ENCODE assay signal across 8 mouse cellular contexts in genomic region chr15:98917538-98918498, GRCm38 (mm10). TPM values are rescaled to one million over a fixed set of nuclear protein-coding genes. Genes with fewer than 3 reads are reported as not detected.
DNase-seq lines count a peak whose midpoint lies in the region; ATAC-seq and TF ChIP-seq lines count a peak whose summit lies in the region.

Lmbr1l (minus strand) TSS chr15:98918231.

- peak; percentile 100 for DNase-seq in 3T3-L1 (ENCODE audit: low read depth, low spot score)
- peak; percentile 81 to 97 for DNase-seq in adrenal gland, postnatal 4 days (ENCODE audit: low spot score in 2 of 2)
- DNase-seq in embryonic facial prominence, embryonic 14.5 days (ENCODE audit: low spot score), result peak; percentile 100
- DNase-seq in heart, adult 2 months, result peak; percentile 98 to 100
- DNase-seq in kidney, adult 8-10 months, result peak; percentile 100
- peak; percentile 94 to 98 for DNase-seq in spleen, postnatal 10 days (ENCODE audit: low spot score in 2 of 2)

- H3K4me1 ChIP-seq in embryonic facial prominence, embryonic 14.5 days (ENCODE audit: control insufficient read depth, insufficient read depth, low read length), result peaks cover 9% of the 10 kb centered on the region; the same call in 1 of the 2 replicates
- H3K4me1 ChIP-seq in heart, adult 2 months (ENCODE audit: control insufficient read depth, insufficient read depth, low read length), result no peaks in the 10 kb centered on the region; the same call in 1 of the 2 replicates
- H3K4me1 ChIP-seq in limb, embryonic 13.5 days, result peaks cover 29% of the 10 kb centered on the region
- peaks cover 21% of the 10 kb centered on the region for H3K4me1 ChIP-seq in midbrain, embryonic 16.5 days (ENCODE audit: control insufficient read depth, insufficient read depth, low read length)

- intact Hi-C loops in heart, adult 2 months (cut with DNase I), result loop anchor here (5.0 kb wide), 2 partner anchors 36 to 86 kb away; partner anchors contain the start of gene Prkag1

- H3K4me2 ChIP-seq in embryonic facial prominence, embryonic 14.5 days (ENCODE audit: low read depth, low read length), result peak within 1 kb of the TSS; percentile 59
- H3K4me2 ChIP-seq in limb, embryonic 13.5 days (replicated peaks), result peak within 1 kb of the TSS; percentile 85
- peak within 1 kb of the TSS; percentile 78 for H3K4me2 ChIP-seq in midbrain, embryonic 16.5 days (ENCODE audit: low read length)

- ATAC-seq in embryonic facial prominence, embryonic 14.5 days (ENCODE audit: low read depth), result peak; percentile 99
- peak; percentile 97 for ATAC-seq in limb, embryonic 13.5 days (ENCODE audit: low FRiP score, low read depth)
- ATAC-seq in midbrain, embryonic 16.5 days, result peak; percentile 99

- peaks cover 20% of the 10 kb centered on the region for H3K36me3 ChIP-seq in embryonic facial prominence, embryonic 14.5 days (ENCODE audit: control insufficient read depth, insufficient read depth, low read length)
- H3K36me3 ChIP-seq in heart, adult 2 months (ENCODE audit: control insufficient read depth, insufficient read depth, low read length), result no peaks in the 10 kb centered on the region
- H3K36me3 ChIP-seq in limb, embryonic 13.5 days, result peaks cover 24% of the 10 kb centered on the region
- H3K36me3 ChIP-seq in midbrain, embryonic 16.5 days (ENCODE audit: control insufficient read depth, insufficient read depth, low read length), result peaks cover 4% of the 10 kb centered on the region; the same call in 1 of the 2 replicates

- peak within 1 kb of the TSS; percentile 92 for H3K9ac ChIP-seq in embryonic facial prominence, embryonic 14.5 days (ENCODE audit: low read depth, low read length)
- H3K9ac ChIP-seq in heart, adult 2 months (ENCODE audit: low read depth, low read length), result peak within 1 kb of the TSS; percentile 95
- H3K9ac ChIP-seq in limb, embryonic 13.5 days, result peak within 1 kb of the TSS; percentile 88
- H3K9ac ChIP-seq in midbrain, embryonic 16.5 days (ENCODE audit: low read depth, low read length), result peak within 1 kb of the TSS; percentile 89

- WGBS in embryonic facial prominence, embryonic 14.5 days, result under 1% methylated on average over 59 of the region's 82 CpGs
- under 1% methylated on average over 82 of the region's 82 CpGs for WGBS in heart, adult 2 months
- under 1% methylated on average over 82 of the region's 82 CpGs for WGBS in limb, embryonic 13.5 days
- WGBS in midbrain, embryonic 16.5 days, result under 1% methylated on average over 60 of the region's 82 CpGs

- peak within 1 kb of the TSS; percentile 97 for H3K27ac ChIP-seq in embryonic facial prominence, embryonic 14.5 days (replicated peaks; ENCODE audit: low read depth, low read length)
- H3K27ac ChIP-seq in heart, adult 2 months, result peak within 1 kb of the TSS; percentile 99
- H3K27ac ChIP-seq in limb, embryonic 13.5 days, result peak within 1 kb of the TSS; percentile 96
- peak within 1 kb of the TSS; percentile 95 for H3K27ac ChIP-seq in midbrain, embryonic 16.5 days (ENCODE audit: low read length)

- peak; percentile 78 for TF ChIP-seq POLR2A in heart, adult 2 months (IDR thresholded peaks at IDR 0.05; ENCODE audit: insufficient read depth, low read depth, low read length)

- H3K79me2 ChIP-seq in heart, adult 2 months (replicated peaks; ENCODE audit: control insufficient read depth, insufficient read depth, low read length), result peaks cover 3% of the 10 kb centered on the region

- no peak for TF ChIP-seq CTCF in heart, adult 2 months (IDR thresholded peaks at IDR 0.05)

- TF ChIP-seq EP300 in heart, adult 2 months (IDR thresholded peaks at IDR 0.05; ENCODE audit: insufficient read depth, low read depth, low read length), result peak; percentile 14; the same call in 1 of the 2 replicates

- no peaks in the 10 kb centered on the region for H3K27me3 ChIP-seq in embryonic facial prominence, embryonic 14.5 days (replicated peaks; ENCODE audit: control insufficient read depth, insufficient read depth, low read length)
- no peaks in the 10 kb centered on the region for H3K27me3 ChIP-seq in heart, adult 2 months (ENCODE audit: control insufficient read depth, insufficient read depth, low read length)
- no peaks in the 10 kb centered on the region for H3K27me3 ChIP-seq in limb, embryonic 13.5 days
- no peaks in the 10 kb centered on the region for H3K27me3 ChIP-seq in midbrain, embryonic 16.5 days (ENCODE audit: control insufficient read depth, insufficient read depth, low read depth, low read length)

- H3K9me3 ChIP-seq in embryonic facial prominence, embryonic 14.5 days (ENCODE audit: control insufficient read depth, low read length), result no peaks in the 10 kb centered on the region
- H3K9me3 ChIP-seq in limb, embryonic 13.5 days, result no peaks in the 10 kb centered on the region
- H3K9me3 ChIP-seq in midbrain, embryonic 16.5 days (replicated peaks; ENCODE audit: control insufficient read depth, low read length, poor library complexity, severe bottlenecking), result no peaks in the 10 kb centered on the region

- peak within 1 kb of the TSS; percentile 94 for H3K4me3 ChIP-seq in embryonic facial prominence, embryonic 14.5 days (ENCODE audit: low read depth, low read length)
- H3K4me3 ChIP-seq in heart, adult 2 months, result peak within 1 kb of the TSS; percentile 96
- peak within 1 kb of the TSS; percentile 83 for H3K4me3 ChIP-seq in limb, embryonic 13.5 days
- H3K4me3 ChIP-seq in midbrain, embryonic 16.5 days (ENCODE audit: low read depth, low read length), result peak within 1 kb of the TSS; percentile 81

RNA-seq across cellular contexts. Expression of gene Lmbr1l, which starts in this region (rescaled TPM):
- 10 to 100 TPM; 41.5 to 45.9 TPM for total RNA-seq in adrenal gland, postnatal 4 days (2021)
- 3.9 and 4.3 TPM in 2 replicates for polyA plus RNA-seq in embryonic facial prominence, embryonic 14.5 days (2014; fragmentation: Nextera tagmentation; extraction: Ambion mirVana)
- 10 to 100 TPM in 1 of 2 experiments, 1 to 10 TPM in 1; 7.1 to 11.1 TPM for total RNA-seq in heart, adult 2 months (2021)
- polyA plus RNA-seq in heart, adult 2 months (2012; rRNA removed), result 23.2 and 25.0 TPM in 2 replicates
- 22.5 and 26.1 TPM in 2 replicates for polyA plus RNA-seq in limb, embryonic 13.5 days (2015; fragmentation: Nextera tagmentation; extraction: Ambion mirVana)
- 27.9 and 33.5 TPM in 2 replicates for polyA plus RNA-seq in midbrain, embryonic 16.5 days (2015; fragmentation: Nextera tagmentation; extraction: Ambion mirVana)

Comparison
In these comparisons a context has a peak if more than half of its experiments do, and no peak if none do; other contexts are left out.
1. Peak in every context shown above with its lines: DNase-seq, ATAC-seq, H3K4me3 ChIP-seq and H3K27ac ChIP-seq.